7 mouse cellular contexts compared by ENCODE assay signal in the genomic region with DNA sequence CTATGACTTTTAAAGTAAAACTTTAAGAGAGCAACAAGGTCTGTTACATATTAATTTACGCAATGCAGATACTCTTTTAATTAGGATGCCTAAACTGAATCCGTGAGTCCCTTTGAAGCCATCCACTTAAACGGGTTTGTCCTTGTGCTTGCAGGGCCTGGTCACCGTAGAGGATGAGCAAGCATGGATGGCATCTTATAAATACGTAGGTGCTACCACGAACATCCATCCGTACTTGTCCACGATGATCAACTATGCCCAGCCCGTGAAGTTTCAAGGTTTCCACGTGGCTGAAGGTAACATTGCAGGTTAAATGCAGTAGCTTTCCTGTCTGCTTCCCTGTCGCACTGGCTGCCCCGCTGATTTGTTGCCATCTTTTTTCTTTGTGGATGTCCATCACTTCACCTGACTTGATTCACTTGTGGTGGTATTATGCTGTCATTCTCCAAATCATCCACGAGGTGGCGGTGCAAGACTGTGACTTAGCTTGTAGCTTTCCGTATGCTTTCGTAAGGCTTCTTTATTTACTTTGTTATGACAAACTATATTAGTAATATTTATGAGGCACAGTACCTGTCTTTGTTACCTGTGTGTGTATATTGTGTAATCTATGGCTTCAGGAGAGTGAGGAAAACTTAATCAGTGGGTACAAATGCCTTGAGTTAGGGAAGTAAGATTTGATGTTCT.
DNase-seq lines count a peak whose midpoint lies in the region; ATAC-seq and TF ChIP-seq lines count a peak whose summit lies in the region.

No protein-coding gene starts in this region.

- peak; percentile 29; the same call in 1 of the 2 replicates for TF ChIP-seq CTCF in spleen, adult 2 months (IDR thresholded peaks at IDR 0.05; ENCODE audit: extremely low read depth, insufficient read depth, insufficient read length, insufficient replicate concordance)
- peak; percentile 91 for TF ChIP-seq CTCF in hindbrain, postnatal 0 days (IDR thresholded peaks at IDR 0.05; ENCODE audit: low read depth)
- peak; percentile 90 for TF ChIP-seq CTCF in lung, embryonic 14.5 days (IDR thresholded peaks at IDR 0.05; ENCODE audit: low read depth)

- WGBS in spleen, adult 2 months = 67% methylated on average over 16 of the region's 16 CpGs
- WGBS in hindbrain, postnatal 0 days = 58% methylated on average over 16 of the region's 16 CpGs
- 56% methylated on average over 16 of the region's 16 CpGs for WGBS in lung, embryonic 14.5 days

- no peak overlapping the region for H3K4me3 ChIP-seq in spleen, adult 2 months (ENCODE audit: extremely low read depth, insufficient read depth, insufficient read length)
- H3K4me3 ChIP-seq in hindbrain, postnatal 0 days (ENCODE audit: low read length) = no peak overlapping the region
- no peak overlapping the region for H3K4me3 ChIP-seq in lung, embryonic 14.5 days (ENCODE audit: low read depth, low read length)

- no peaks in the 10 kb centered on the region for H3K27me3 ChIP-seq in spleen, adult 2 months (ENCODE audit: control insufficient read depth, insufficient read depth, low read length)
- H3K27me3 ChIP-seq in hindbrain, postnatal 0 days (ENCODE audit: insufficient read depth, low read length) = no peaks in the 10 kb centered on the region
- H3K27me3 ChIP-seq in lung, embryonic 14.5 days (ENCODE audit: insufficient read depth, low read length) = no peaks in the 10 kb centered on the region

- H3K36me3 ChIP-seq in spleen, adult 2 months (ENCODE audit: control insufficient read depth, insufficient read depth, low read length) = no peaks in the 10 kb centered on the region
- H3K36me3 ChIP-seq in hindbrain, postnatal 0 days (ENCODE audit: insufficient read depth, low read length) = peaks cover 19% of the 10 kb centered on the region
- H3K36me3 ChIP-seq in lung, embryonic 14.5 days (ENCODE audit: insufficient read depth) = no peaks in the 10 kb centered on the region

- TF ChIP-seq POLR2A in spleen, adult 2 months (IDR thresholded peaks at IDR 0.05; ENCODE audit: low read depth, low read length) = no peak

- no peaks in the 10 kb centered on the region for H3K4me1 ChIP-seq in spleen, adult 2 months (ENCODE audit: control insufficient read depth, insufficient read depth, insufficient read length)
- H3K4me1 ChIP-seq in hindbrain, postnatal 0 days (ENCODE audit: insufficient read depth, low read length) = no peaks in the 10 kb centered on the region
- no peaks in the 10 kb centered on the region for H3K4me1 ChIP-seq in lung, embryonic 14.5 days (ENCODE audit: insufficient read depth)

- H3K27ac ChIP-seq in spleen, adult 2 months (ENCODE audit: insufficient read depth, low read length) = no peak overlapping the region
- no peak overlapping the region for H3K27ac ChIP-seq in hindbrain, postnatal 0 days
- H3K27ac ChIP-seq in lung, embryonic 14.5 days (ENCODE audit: low read depth) = no peak overlapping the region

- peak; percentile 25 for ATAC-seq in hindbrain, postnatal 0 days
- no peak for ATAC-seq in lung, embryonic 14.5 days (ENCODE audit: insufficient read depth)

- H3K9ac ChIP-seq in hindbrain, postnatal 0 days (replicated peaks; ENCODE audit: low read length) = no peak overlapping the region
- no peak overlapping the region for H3K9ac ChIP-seq in lung, embryonic 14.5 days

- no peak for DNase-seq in spleen, adult 2 months (ENCODE audit: low read depth in 1 of 2, low spot score in 2 of 2)
- DNase-seq in spleen, adult 12 weeks (ENCODE audit: low spot score) = no peak
- peak; percentile 63 for DNase-seq in adrenal gland, postnatal 10 days
- peak; percentile 83 for DNase-seq in embryo, embryonic 10 days (ENCODE audit: low spot score)
- peak; percentile 81 for DNase-seq in hindbrain, postnatal 0 days (ENCODE audit: low spot score)
- DNase-seq in lung, embryonic 14.5 days = peak; percentile 80
- peak; percentile 28 for DNase-seq in retina, adult 2 months (ENCODE audit: low read depth, low spot score)

- H3K4me2 ChIP-seq in hindbrain, postnatal 0 days (ENCODE audit: low read depth, low read length) = no peak overlapping the region
- H3K4me2 ChIP-seq in lung, embryonic 14.5 days = no peak overlapping the region

- H3K9me3 ChIP-seq in hindbrain, postnatal 0 days (ENCODE audit: low read length) = no peaks in the 10 kb centered on the region
- H3K9me3 ChIP-seq in lung, embryonic 14.5 days (ENCODE audit: low read depth, low read length) = no peaks in the 10 kb centered on the region

Comparison
In these comparisons a context has a peak if more than half of its experiments do, and no peak if none do; other contexts are left out.
1. DNase-seq: peak in adrenal gland, postnatal 10 days (single experiment), embryo, embryonic 10 days (single experiment), hindbrain, postnatal 0 days (single experiment), lung, embryonic 14.5 days (single experiment) and retina, adult 2 months (single experiment); none in spleen, adult 2 months (0 of 2) and spleen, adult 12 weeks (single experiment).
2. CTCF ChIP-seq: peak in every context shown above with its lines; median percentile 91 in hindbrain, postnatal 0 days; 90 in lung, embryonic 14.5 days; 29 in spleen, adult 2 months.